Mouse (Mus musculus) neural tube, embryonic 10.5 days (tissue): Measurements from ENCODE around the gene Ankrd17.

Source experiments
- DNase-seq: peaks from one replicate; pipeline ENCODE4 v3.0.0-alpha.2; 2017; ENCODE audit warnings: low spot score; ENCODE audit errors: extremely low spot score

The Ankrd17 gene

GRCm38 (mm10) chr5:90217791-90218190, 148.6 kb downstream of the Ankrd17 start:
- no peak for DNase-seq

- no peak for DNase-seq
Measured at GRCm38 (mm10) chr5:90217226-90217625, 149.2 kb downstream of the Ankrd17 start.

- DNase-seq, result no peak
Measured at GRCm38 (mm10) chr5:90213356-90213755, 153.0 kb downstream of the Ankrd17 start.

- DNase-seq, result peak; percentile 23
Measured at GRCm38 (mm10) chr5:90203168-90203567, 163.2 kb downstream of the Ankrd17 start.

GRCm38 (mm10) chr5:90202447-90203117, 163.8 kb downstream of the Ankrd17 start:
- no peak for DNase-seq

DNA sequence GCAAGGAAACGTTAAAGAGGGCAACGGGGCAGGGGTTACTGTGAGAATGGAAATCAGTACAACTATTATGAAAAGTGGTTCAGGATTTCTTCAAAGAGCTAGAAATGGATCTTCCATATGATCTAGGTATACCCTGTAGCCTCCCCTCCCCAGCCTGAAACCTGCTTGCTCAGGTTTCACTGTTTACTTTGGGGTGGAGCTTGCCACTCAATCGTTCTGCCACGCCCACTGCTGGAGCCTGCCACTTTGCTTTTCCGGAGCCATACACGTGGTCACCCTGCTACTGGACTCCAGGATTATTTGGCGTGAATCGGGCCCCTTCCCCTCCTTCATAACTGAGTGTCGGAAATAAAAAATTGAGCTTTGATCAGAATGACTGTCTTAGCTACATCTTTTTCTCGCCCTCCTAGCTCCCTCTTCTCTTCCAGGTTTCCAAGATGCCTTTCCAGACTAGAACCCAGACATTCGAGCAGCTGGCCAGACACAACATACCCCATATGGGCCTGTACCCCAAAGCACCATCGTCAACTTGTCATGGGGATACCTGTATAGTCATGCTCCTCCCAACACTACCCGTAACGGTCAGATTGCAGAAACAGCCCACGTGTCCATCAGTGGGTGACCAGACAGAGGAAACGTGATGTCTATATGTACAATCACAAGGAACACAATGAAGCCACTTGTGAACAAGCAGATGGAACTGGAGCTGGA, 166.3 kb downstream of the Ankrd17 start:
- DNase-seq, result no peak

- peak; percentile 46 for DNase-seq
Measured at GRCm38 (mm10) chr5:90194831-90195230, 171.5 kb downstream of the Ankrd17 start.

- no peak for DNase-seq
Measured at GRCm38 (mm10) chr5:90182782-90183181, 183.6 kb downstream of the Ankrd17 start.

GRCm38 (mm10) chr5:90179094-90179493, 187.3 kb downstream of the Ankrd17 start:
- DNase-seq, result no peak

DNA sequence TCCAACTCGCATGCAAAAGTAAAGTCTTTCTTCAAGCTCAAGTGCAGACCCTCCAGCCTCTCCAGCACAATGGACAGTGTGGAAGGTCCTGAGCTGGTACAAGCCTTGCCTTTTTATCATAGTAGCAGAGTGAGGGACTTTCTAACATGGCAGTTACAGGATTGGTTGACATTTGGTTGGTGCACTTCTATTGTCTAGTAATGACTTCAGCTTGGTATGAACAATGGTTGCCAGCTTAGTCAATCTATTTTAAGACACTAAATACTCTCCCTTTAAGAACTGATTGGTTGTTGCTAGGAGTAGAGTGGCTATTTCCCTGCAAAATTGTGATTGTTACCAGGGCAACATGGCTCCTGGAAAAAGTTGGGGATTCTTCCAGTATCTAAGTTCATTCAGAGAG, 188.3 kb downstream of the Ankrd17 start:
- no peak for DNase-seq
